Mouse (Mus musculus) hindbrain, embryonic 16.5 days (tissue): ENCODE measurements around the gene Arhgdia. TPM values are rescaled to one million over a fixed set of nuclear protein-coding genes. Genes with fewer than 3 reads are reported as not detected.

Experiments
- ATAC-seq: fragments of 200-750 bp; cut with Nextera tagmentation; 2 replicates; pipeline ENCODE4 v1.8.0; 2017; ENCODE audit warnings: moderate TSS enrichment, moderate library complexity
- H3K27ac ChIP-seq: fragments of 300-500 bp; sonication (generic); 2 replicates; pipeline ENCODE4 v1.5.1; 2014; ENCODE audit warnings: low read depth, mild to moderate bottlenecking, control low read depth, low read length, moderate library complexity
- H3K27me3 ChIP-seq: fragments of 300-500 bp; sonication (generic); replicated peaks from 2 replicates; pipeline ENCODE4 v1.6.1; 2014; ENCODE audit warnings: low read length; ENCODE audit not compliant: control insufficient read depth, insufficient read depth
- H3K36me3 ChIP-seq: fragments of 300-500 bp; sonication (generic); 2 replicates; pipeline ENCODE4 v1.6.1; 2014; ENCODE audit warnings: mild to moderate bottlenecking, low read length, moderate library complexity, mixed read lengths; ENCODE audit not compliant: control insufficient read depth, insufficient read depth
- H3K4me1 ChIP-seq: fragments of 300-500 bp; sonication (generic); 2 replicates; pipeline ENCODE4 v1.6.1; 2014; ENCODE audit warnings: low read depth, low read length; ENCODE audit not compliant: control insufficient read depth, insufficient read depth
- H3K4me2 ChIP-seq: fragments of 300-500 bp; sonication (generic); 2 replicates; pipeline ENCODE4 v1.6.1; 2014; ENCODE audit warnings: mild to moderate bottlenecking, low read length, control low read depth, moderate library complexity
- H3K4me3 ChIP-seq: fragments of 300-500 bp; sonication (generic); 2 replicates; pipeline ENCODE4 v1.5.1; 2014; ENCODE audit warnings: mild to moderate bottlenecking, low read length, control low read depth, moderate library complexity
- H3K9ac ChIP-seq: fragments of 300-500 bp; sonication (generic); 2 replicates; pipeline ENCODE4 v1.6.1; 2014; ENCODE audit warnings: low read depth, mild to moderate bottlenecking, control low read depth, low read length, moderate library complexity
- H3K9me3 ChIP-seq: fragments of 300-500 bp; sonication (generic); 2 replicates; pipeline ENCODE4 v1.6.1; 2014; ENCODE audit warnings: mild to moderate bottlenecking, low read length, moderate library complexity; ENCODE audit not compliant: control insufficient read depth
- WGBS: fragments of 180-500 bp; shearing (Covaris S2); extraction: QIAGEN DNeasy Blood & Tissue Kit; methylation state at CpG from one replicate; pipeline ENCODE4 v1.1.7; 2014; 5-methylcytosine and 5-hydroxymethylcytosine counted together
- polyA plus RNA-seq: library from polyadenylated mRNA; unstranded; fragments of >200 nt; fragmentation: Nextera tagmentation; extraction: Ambion mirVana; gene quantifications from 2 replicates; pipeline ENCODE4 v1.2.1, GENCODE M21; 2015

Arhgdia gene
- polyA plus RNA-seq, 1 experiment from 2014 or later, result 501 TPM

GRCm38 (mm10) chr11:120615167-120615566 is 33.7 kb upstream of the Arhgdia start:
- no peak overlapping the region for H3K4me3 ChIP-seq
- H3K27ac ChIP-seq, result no peak overlapping the region
- 96% methylated on average over 6 of the region's 6 CpGs for WGBS
- H3K36me3 ChIP-seq, result peaks cover 45% of the 10 kb centered on the region
- no peaks in the 10 kb centered on the region for H3K27me3 ChIP-seq
- H3K9ac ChIP-seq, result 0 out of 2 replicates have a peak overlapping the region, but pooled peaks have one; percentile 19
- ATAC-seq, result no peak
- no peak overlapping the region for H3K4me2 ChIP-seq
- H3K4me1 ChIP-seq, result peaks cover 20% of the 10 kb centered on the region
- H3K9me3 ChIP-seq, result no peaks in the 10 kb centered on the region

DNA sequence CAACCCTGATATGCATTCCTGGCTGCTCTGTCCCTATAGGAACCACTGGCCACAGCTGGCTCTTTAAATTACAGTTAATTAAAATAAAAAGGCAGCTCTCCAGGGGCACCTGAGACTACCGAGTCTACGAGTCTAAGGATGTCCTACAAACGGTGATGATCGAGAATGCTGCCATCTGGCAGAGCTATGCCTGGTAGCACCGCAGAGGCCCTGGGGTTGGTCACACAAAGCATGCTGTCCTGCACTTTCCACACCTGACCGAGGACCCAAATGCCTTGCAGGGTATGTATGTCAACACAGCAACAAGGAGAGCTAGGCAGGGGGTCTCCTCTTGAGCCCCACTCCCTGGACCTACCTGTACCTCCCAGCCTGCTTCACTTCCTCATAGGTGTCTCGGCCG is 32.6 kb upstream of the Arhgdia start:
- peaks cover 21% of the 10 kb centered on the region for H3K4me1 ChIP-seq
- no peak overlapping the region for H3K4me2 ChIP-seq
- H3K27me3 ChIP-seq, result peaks cover 2% of the 10 kb centered on the region; the same call in 1 of the 2 replicates
- no peak overlapping the region for H3K4me3 ChIP-seq
- 68% methylated on average over 8 of the region's 8 CpGs for WGBS
- no peak overlapping the region for H3K9ac ChIP-seq
- H3K27ac ChIP-seq, result no peak overlapping the region
- ATAC-seq, result no peak
- peaks cover 44% of the 10 kb centered on the region for H3K36me3 ChIP-seq
- H3K9me3 ChIP-seq, result no peaks in the 10 kb centered on the region

DNA sequence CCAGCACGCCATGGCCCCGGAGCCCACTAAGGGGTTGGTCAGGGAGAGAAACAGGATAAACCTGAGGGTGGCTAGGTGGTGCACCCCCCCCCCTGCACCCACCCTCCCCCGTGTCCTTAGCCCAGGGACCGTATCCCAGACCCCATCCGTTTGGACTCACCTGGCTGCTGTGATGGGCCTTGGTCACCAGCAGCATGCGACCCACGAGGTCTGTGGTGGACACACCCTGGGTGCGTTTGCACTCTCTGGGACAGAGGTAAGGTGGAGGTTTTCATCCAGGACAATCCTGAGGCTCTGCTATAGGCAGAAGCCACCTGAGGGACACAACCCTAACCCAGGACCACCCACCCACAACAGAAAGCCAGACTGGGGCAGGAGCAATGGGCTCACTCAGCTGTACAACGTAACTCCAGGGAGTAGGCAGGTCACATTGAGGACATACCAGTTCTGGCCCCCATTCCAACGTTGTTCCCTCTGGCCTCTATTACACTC is 32.1 kb upstream of the Arhgdia start:
- Histone ChIP-seq H3K4me3 (no peak overlapping the region), H3K27me3 (peaks cover 2% of the 10 kb centered on the region; the same call in 1 of the 2 replicates), H3K4me2 (no peak overlapping the region), H3K9ac (no peak overlapping the region), H3K27ac (no peak overlapping the region), H3K4me1 (peaks cover 25% of the 10 kb centered on the region), H3K9me3 (no peaks in the 10 kb centered on the region), H3K36me3 (peaks cover 44% of the 10 kb centered on the region)
- ATAC-seq, result no peak
- 86% methylated on average over 10 of the region's 10 CpGs for WGBS

GRCm38 (mm10) chr11:120612763-120613162 is 31.3 kb upstream of the Arhgdia start:
- WGBS, result 50% methylated on average over 6 of the region's 6 CpGs
- H3K4me1 ChIP-seq, result peaks cover 29% of the 10 kb centered on the region
- H3K27ac ChIP-seq, result no peak overlapping the region
- H3K9ac ChIP-seq, result no peak overlapping the region
- H3K9me3 ChIP-seq, result no peaks in the 10 kb centered on the region
- peaks cover 2% of the 10 kb centered on the region; the same call in 1 of the 2 replicates for H3K27me3 ChIP-seq
- H3K36me3 ChIP-seq, result peaks cover 39% of the 10 kb centered on the region
- H3K4me3 ChIP-seq, result no peak overlapping the region
- H3K4me2 ChIP-seq, result no peak overlapping the region
- 0 out of 2 replicates have a peak, but pooled peaks have one; percentile 10 for ATAC-seq

GRCm38 (mm10) chr11:120610477-120611046 is 29.1 kb upstream of the Arhgdia start:
- Histone ChIP-seq H3K27ac (no peak overlapping the region), H3K4me2 (no peak overlapping the region), H3K27me3 (peaks cover 2% of the 10 kb centered on the region; the same call in 1 of the 2 replicates), H3K4me3 (no peak overlapping the region), H3K36me3 (peaks cover 39% of the 10 kb centered on the region), H3K9ac (no peak overlapping the region), H3K9me3 (no peaks in the 10 kb centered on the region), H3K4me1 (peaks cover 14% of the 10 kb centered on the region)
- WGBS, result 79% methylated on average over 9 of the region's 9 CpGs
- no peak for ATAC-seq

DNA sequence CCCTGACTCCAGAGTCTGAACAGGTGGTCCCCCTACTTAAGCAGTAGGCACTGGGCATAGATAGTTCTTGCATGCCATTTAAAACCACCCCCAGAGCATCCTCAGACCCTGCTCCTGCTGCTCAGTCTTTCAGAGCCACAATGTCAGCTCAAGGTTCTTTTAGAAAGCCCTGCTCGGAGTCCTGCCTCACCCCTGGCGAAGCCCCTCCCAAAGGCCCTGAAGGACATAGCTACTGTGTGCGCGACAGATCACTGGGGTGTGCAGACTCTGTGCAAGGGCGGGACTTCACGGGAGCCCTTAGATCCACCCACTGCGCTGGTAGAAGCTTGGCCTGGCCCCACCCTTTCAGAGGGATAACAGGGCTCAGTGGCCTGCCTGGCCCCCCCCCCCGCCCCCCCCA is 27.8 kb upstream of the Arhgdia start:
- peaks cover 9% of the 10 kb centered on the region for H3K4me1 ChIP-seq
- no peak overlapping the region for H3K4me2 ChIP-seq
- peaks cover 38% of the 10 kb centered on the region for H3K36me3 ChIP-seq
- H3K27ac ChIP-seq, result no peak overlapping the region
- H3K9ac ChIP-seq, result peak overlapping the region; percentile 24; the same call in 1 of the 2 replicates
- peaks cover 2% of the 10 kb centered on the region; the same call in 1 of the 2 replicates for H3K27me3 ChIP-seq
- no peak for ATAC-seq
- H3K4me3 ChIP-seq, result no peak overlapping the region
- no peaks in the 10 kb centered on the region for H3K9me3 ChIP-seq
- 44% methylated on average over 8 of the region's 8 CpGs for WGBS

DNA sequence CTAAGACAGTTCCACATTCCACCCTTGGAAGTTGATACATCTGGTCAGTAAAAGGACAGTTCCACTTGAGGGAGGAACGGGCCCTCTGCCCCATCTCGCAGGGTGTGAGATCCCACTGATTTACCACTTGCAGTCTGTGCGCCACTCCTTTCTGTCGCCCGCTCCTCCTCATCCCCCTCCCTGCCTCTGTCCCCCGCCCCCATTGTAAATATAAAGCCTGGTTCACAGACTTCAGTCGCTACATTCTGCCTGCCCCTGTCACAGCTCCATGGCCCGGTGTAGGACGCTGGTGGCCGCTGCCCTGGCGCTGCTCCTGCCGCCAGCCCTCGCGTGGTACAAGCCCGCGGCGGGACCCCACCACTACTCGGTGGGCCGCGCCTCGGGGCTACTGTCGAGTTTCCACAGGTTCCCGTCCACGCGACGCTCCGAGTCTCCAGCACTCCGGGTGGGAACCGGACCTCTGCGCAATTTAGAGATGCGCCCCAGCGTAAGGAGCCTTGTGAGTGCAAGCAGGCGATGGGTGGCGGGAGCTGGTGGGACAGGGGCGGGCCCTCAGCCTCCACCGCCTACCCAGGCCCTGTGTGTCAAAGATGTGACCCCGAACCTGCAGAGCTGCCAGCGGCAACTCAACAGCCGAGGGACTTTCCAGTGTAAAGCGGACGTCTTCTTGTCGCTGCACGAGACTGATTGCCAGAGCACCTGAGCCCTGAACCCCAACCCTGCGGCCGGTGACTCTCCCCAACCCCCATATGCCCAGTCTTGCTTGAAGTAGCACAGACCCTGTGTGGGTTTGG is 27.0 kb upstream of the Arhgdia start, which contains the start of gene Npb:
TSS of gene Npb (plus strand) at position 237 of the 794 bp plus-strand sequence.
- peaks cover 9% of the 10 kb centered on the region for H3K4me1 ChIP-seq
- H3K4me3 ChIP-seq, result no peak within 1 kb of the TSS
- peaks cover 33% of the 10 kb centered on the region for H3K36me3 ChIP-seq
- no peak within 1 kb of the TSS for H3K27ac ChIP-seq
- H3K9me3 ChIP-seq, result no peaks in the 10 kb centered on the region
- WGBS, result 10% methylated on average over 45 of the region's 45 CpGs
- peak within 1 kb of the TSS; percentile 48 for H3K4me2 ChIP-seq
- no peak for ATAC-seq
- H3K9ac ChIP-seq, result peak within 1 kb of the TSS; percentile 53
- H3K27me3 ChIP-seq, result peaks cover 2% of the 10 kb centered on the region; the same call in 1 of the 2 replicates

DNA sequence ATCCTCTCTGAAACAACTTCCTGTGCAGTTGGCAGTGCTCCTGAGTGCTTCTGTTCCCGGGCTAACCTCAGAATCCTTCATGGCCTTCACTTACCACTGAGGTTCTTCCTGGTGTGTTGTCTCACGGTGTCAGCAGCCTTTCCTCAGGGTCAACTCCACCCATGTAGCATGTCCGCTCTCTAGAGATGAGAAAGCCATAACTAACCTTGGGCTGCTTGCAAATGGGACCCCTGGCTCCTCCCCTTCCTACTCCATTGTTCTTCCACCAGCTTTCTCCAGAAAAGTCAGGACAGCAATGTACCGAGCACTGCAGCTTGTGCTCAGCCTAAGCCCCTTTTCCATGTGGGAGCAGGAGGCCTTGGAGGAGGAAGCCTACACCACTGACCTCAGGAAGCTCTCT is 25.3 kb upstream of the Arhgdia start:
- peaks cover 28% of the 10 kb centered on the region for H3K36me3 ChIP-seq
- H3K27ac ChIP-seq, result no peak overlapping the region
- H3K27me3 ChIP-seq, result peaks cover 2% of the 10 kb centered on the region; the same call in 1 of the 2 replicates
- no peak for ATAC-seq
- no peak overlapping the region for H3K4me2 ChIP-seq
- H3K4me1 ChIP-seq, result peaks cover 9% of the 10 kb centered on the region
- 76% methylated on average over 4 of the region's 4 CpGs for WGBS
- no peak overlapping the region for H3K9ac ChIP-seq
- no peaks in the 10 kb centered on the region for H3K9me3 ChIP-seq
- H3K4me3 ChIP-seq, result no peak overlapping the region

- Histone ChIP-seq H3K4me3 (no peak overlapping the region), H3K4me2 (no peak overlapping the region), H3K9ac (no peak overlapping the region), H3K36me3 (peaks cover 19% of the 10 kb centered on the region), H3K27me3 (peaks cover 2% of the 10 kb centered on the region; the same call in 1 of the 2 replicates), H3K4me1 (peaks cover 9% of the 10 kb centered on the region), H3K9me3 (no peaks in the 10 kb centered on the region), H3K27ac (no peak overlapping the region)
- 83% methylated on average over 7 of the region's 7 CpGs for WGBS
- ATAC-seq, result no peak
Measured at GRCm38 (mm10) chr11:120605667-120606066, 24.2 kb upstream of the Arhgdia start.
